Mouse (Mus musculus): Measurements from ENCODE around the gene Abhd12b. TPM values are rescaled to one million over a fixed set of nuclear protein-coding genes. Genes with fewer than 3 reads are reported as not detected.

Abhd12b gene
- polyA plus RNA-seq, 1 experiment from 2014 or later: not detected

DNA sequence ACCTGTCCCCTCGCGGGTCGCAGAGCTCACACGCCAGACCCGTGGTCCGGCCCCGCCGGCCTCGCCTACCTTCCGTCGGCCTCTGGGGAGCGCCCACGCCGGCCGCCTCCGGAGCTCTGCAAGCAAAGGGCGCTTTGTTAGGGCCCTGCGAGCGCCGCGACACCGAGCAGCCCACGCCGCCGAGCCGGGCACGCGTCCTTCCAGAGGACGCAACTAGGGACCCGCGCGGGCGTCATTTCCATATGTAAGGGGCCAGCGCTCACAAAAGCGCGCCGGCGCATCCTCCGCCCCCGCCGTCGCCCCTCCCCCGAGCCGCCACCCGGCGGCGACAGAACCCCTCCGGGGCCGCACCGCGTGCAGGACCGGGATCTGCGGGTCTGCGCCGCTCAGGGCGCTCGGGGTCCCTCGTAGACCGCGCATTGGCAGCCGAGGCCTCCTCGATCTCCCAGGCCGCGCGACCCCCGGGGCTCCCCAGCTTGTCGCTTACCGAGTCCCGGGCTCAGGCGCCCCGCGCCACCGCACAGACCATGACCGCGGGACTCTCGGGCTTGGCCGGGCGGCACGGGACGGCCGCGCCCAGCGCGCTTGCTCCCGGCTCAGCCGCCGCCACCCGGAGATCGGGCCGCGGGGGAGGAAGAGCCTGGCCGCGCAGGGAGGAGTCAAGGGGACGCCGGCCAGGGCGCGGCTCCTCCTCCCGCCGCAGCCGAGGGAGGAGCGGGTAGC is 42.4 kb upstream of the Abhd12b start:
- H3K36me3 ChIP-seq (ENCODE audit: control insufficient read depth, insufficient read depth, low read length): no peaks in the 10 kb centered on the region
- H3K4me3 ChIP-seq (ENCODE audit: low read length): peak overlapping the region; percentile 78
- peaks cover 13% of the 10 kb centered on the region for H3K4me1 ChIP-seq (ENCODE audit: control insufficient read depth, insufficient read depth, low read length)
- H3K27ac ChIP-seq (ENCODE audit: low read depth, low read length): peak overlapping the region; percentile 83
- peak; percentile 90 for ATAC-seq (ENCODE audit: low FRiP score, low TSS enrichment)
- peak overlapping the region; percentile 90 for H3K9ac ChIP-seq (ENCODE audit: low read depth, low read length)
- no peaks in the 10 kb centered on the region for H3K27me3 ChIP-seq (ENCODE audit: control insufficient read depth, insufficient read depth, low read length)
- under 1% methylated on average over 93 of the region's 101 CpGs for WGBS
- H3K4me2 ChIP-seq (replicated peaks; ENCODE audit: low read depth, low read length): peak overlapping the region; percentile 99
- H3K9me3 ChIP-seq (ENCODE audit: control insufficient read depth, low read length): no peaks in the 10 kb centered on the region

- Histone ChIP-seq H3K4me2 (replicated peaks; ENCODE audit: low read depth, low read length) (peak overlapping the region; percentile 99), H3K27me3 (ENCODE audit: control insufficient read depth, insufficient read depth, low read length) (no peaks in the 10 kb centered on the region), H3K27ac (ENCODE audit: low read depth, low read length) (peak overlapping the region; percentile 83; the same call in 1 of the 2 replicates), H3K36me3 (ENCODE audit: control insufficient read depth, insufficient read depth, low read length) (no peaks in the 10 kb centered on the region), H3K9ac (ENCODE audit: low read depth, low read length) (peak overlapping the region; percentile 90), H3K4me1 (ENCODE audit: control insufficient read depth, insufficient read depth, low read length) (peaks cover 11% of the 10 kb centered on the region), H3K4me3 (ENCODE audit: low read length) (peak overlapping the region; percentile 78), H3K9me3 (ENCODE audit: control insufficient read depth, low read length) (no peaks in the 10 kb centered on the region)
- ATAC-seq (ENCODE audit: low FRiP score, low TSS enrichment): 0 out of 2 replicates have a peak, but pooled peaks have one; percentile 6
- WGBS: 4% methylated on average over 16 of the region's 16 CpGs
These were observed 41.9 kb upstream of the Abhd12b start for GRCm38 (mm10) chr12:70112090-70112383.

GRCm38 (mm10) chr12:70113351-70113750 is 40.6 kb upstream of the Abhd12b start, which contains the start of gene Nin:
TSS of gene Nin (minus strand) at chr12:70113717.
- Histone ChIP-seq H3K27me3 (ENCODE audit: control insufficient read depth, insufficient read depth, low read length) (no peaks in the 10 kb centered on the region), H3K27ac (ENCODE audit: low read depth, low read length) (no peak within 1 kb of the TSS), H3K9ac (ENCODE audit: low read depth, low read length) (no peak within 1 kb of the TSS), H3K4me1 (ENCODE audit: control insufficient read depth, insufficient read depth, low read length) (peaks cover 11% of the 10 kb centered on the region), H3K4me3 (ENCODE audit: low read length) (no peak within 1 kb of the TSS; the same call in 1 of the 2 replicates), H3K9me3 (ENCODE audit: control insufficient read depth, low read length) (no peaks in the 10 kb centered on the region), H3K4me2 (replicated peaks; ENCODE audit: low read depth, low read length) (no peak within 1 kb of the TSS), H3K36me3 (ENCODE audit: control insufficient read depth, insufficient read depth, low read length) (no peaks in the 10 kb centered on the region)
- ATAC-seq (ENCODE audit: low FRiP score, low TSS enrichment): no peak
- WGBS: 66% methylated on average over 11 of the region's 11 CpGs

GRCm38 (mm10) chr12:70117146-70117545 is 36.8 kb upstream of the Abhd12b start:
- no peak overlapping the region for H3K27ac ChIP-seq (ENCODE audit: low read depth, low read length)
- H3K4me1 ChIP-seq (ENCODE audit: control insufficient read depth, insufficient read depth, low read length): no peaks in the 10 kb centered on the region
- no peaks in the 10 kb centered on the region for H3K36me3 ChIP-seq (ENCODE audit: control insufficient read depth, insufficient read depth, low read length)
- 84% methylated on average over 10 of the region's 10 CpGs for WGBS
- H3K9ac ChIP-seq (ENCODE audit: low read depth, low read length): no peak overlapping the region
- H3K27me3 ChIP-seq (ENCODE audit: control insufficient read depth, insufficient read depth, low read length): no peaks in the 10 kb centered on the region
- H3K9me3 ChIP-seq (ENCODE audit: control insufficient read depth, low read length): no peaks in the 10 kb centered on the region
- ATAC-seq (ENCODE audit: low FRiP score, low TSS enrichment): no peak
- H3K4me2 ChIP-seq (replicated peaks; ENCODE audit: low read depth, low read length): no peak overlapping the region
- H3K4me3 ChIP-seq (ENCODE audit: low read length): no peak overlapping the region

DNA sequence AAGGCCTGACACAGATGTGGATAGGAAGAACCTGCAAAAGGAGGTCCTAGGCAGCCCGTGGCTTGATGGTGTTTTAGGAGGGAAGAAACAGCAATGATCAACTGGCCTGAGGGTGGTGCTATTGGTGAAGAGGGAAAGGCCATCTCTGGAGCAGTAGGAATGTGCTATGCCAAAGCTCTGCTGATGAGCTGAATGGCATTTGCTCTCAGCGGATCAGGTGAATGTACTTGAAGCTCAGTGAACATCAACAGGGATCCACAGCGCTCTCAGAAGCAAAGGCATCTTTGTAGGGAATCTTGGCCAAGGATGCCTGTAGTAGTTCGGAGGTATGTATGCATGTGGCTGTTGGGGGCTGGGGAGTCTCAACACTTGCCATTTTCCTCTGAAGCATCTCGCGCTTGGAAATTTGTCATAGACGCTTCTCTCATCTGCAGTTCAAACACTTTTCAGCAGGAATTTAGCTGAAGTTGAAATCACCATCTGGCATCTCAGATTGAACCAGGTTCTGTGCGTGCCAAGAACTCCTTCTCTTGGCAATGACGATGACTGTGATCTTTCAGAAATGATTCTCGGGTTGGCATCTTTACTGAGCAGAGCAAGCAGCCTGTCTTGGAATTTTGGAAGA is 35.1 kb upstream of the Abhd12b start:
- ATAC-seq (ENCODE audit: low FRiP score, low TSS enrichment): no peak
- no peaks in the 10 kb centered on the region for H3K4me1 ChIP-seq (ENCODE audit: control insufficient read depth, insufficient read depth, low read length)
- 92% methylated on average over 10 of the region's 10 CpGs for WGBS

DNA sequence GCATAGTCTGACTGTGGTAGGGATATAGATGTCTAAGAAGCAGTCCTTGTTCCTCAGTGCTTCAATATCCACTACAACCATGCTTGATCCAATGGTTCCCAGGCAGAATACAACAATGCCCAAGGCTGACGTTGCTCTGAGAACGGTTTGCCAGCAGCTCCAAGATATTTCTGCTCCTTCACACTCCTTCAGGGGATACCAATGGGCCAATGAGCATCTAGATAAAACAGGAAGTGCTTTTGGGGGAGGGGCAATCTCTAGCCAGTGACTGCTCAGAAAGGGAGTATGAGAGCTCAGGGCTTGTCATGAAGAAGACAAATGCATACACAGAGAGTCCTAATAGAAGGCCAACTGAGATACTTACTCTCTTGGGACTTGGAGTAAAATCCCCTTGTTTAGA is 34.4 kb upstream of the Abhd12b start:
- WGBS: 65% methylated on average over 2 of the region's 2 CpGs
- no peak overlapping the region for H3K4me2 ChIP-seq (replicated peaks; ENCODE audit: low read depth, low read length)

More for the DNA sequence above, 35.1 kb upstream of the Abhd12b start:
- H3K36me3 ChIP-seq (ENCODE audit: control insufficient read depth, insufficient read depth, low read length): no peaks in the 10 kb centered on the region
- H3K9ac ChIP-seq (ENCODE audit: low read depth, low read length): no peak overlapping the region
- no peaks in the 10 kb centered on the region for H3K27me3 ChIP-seq (ENCODE audit: control insufficient read depth, insufficient read depth, low read length)
- no peak overlapping the region for H3K27ac ChIP-seq (ENCODE audit: low read depth, low read length)
- H3K4me2 ChIP-seq (replicated peaks; ENCODE audit: low read depth, low read length): no peak overlapping the region
- no peaks in the 10 kb centered on the region for H3K9me3 ChIP-seq (ENCODE audit: control insufficient read depth, low read length)
- no peak overlapping the region for H3K4me3 ChIP-seq (ENCODE audit: low read length)

GRCm38 (mm10) chr12:70126626-70127025 is 27.3 kb upstream of the Abhd12b start:
- Histone ChIP-seq H3K27ac (ENCODE audit: low read depth, low read length) (no peak overlapping the region), H3K9ac (ENCODE audit: low read depth, low read length) (no peak overlapping the region), H3K9me3 (ENCODE audit: control insufficient read depth, low read length) (no peaks in the 10 kb centered on the region), H3K27me3 (ENCODE audit: control insufficient read depth, insufficient read depth, low read length) (no peaks in the 10 kb centered on the region), H3K4me3 (ENCODE audit: low read length) (no peak overlapping the region), H3K36me3 (ENCODE audit: control insufficient read depth, insufficient read depth, low read length) (no peaks in the 10 kb centered on the region), H3K4me2 (replicated peaks; ENCODE audit: low read depth, low read length) (no peak overlapping the region), H3K4me1 (ENCODE audit: control insufficient read depth, insufficient read depth, low read length) (no peaks in the 10 kb centered on the region)
- 83% methylated on average over 4 of the region's 4 CpGs for WGBS
- no peak for ATAC-seq (ENCODE audit: low FRiP score, low TSS enrichment)

More for the DNA sequence above, 34.4 kb upstream of the Abhd12b start:
- H3K4me1 ChIP-seq (ENCODE audit: control insufficient read depth, insufficient read depth, low read length): no peaks in the 10 kb centered on the region
- no peak for ATAC-seq (ENCODE audit: low FRiP score, low TSS enrichment)
- no peak overlapping the region for H3K27ac ChIP-seq (ENCODE audit: low read depth, low read length)
- H3K4me3 ChIP-seq (ENCODE audit: low read length): no peak overlapping the region
- H3K36me3 ChIP-seq (ENCODE audit: control insufficient read depth, insufficient read depth, low read length): no peaks in the 10 kb centered on the region
- H3K27me3 ChIP-seq (ENCODE audit: control insufficient read depth, insufficient read depth, low read length): no peaks in the 10 kb centered on the region
- no peak overlapping the region for H3K9ac ChIP-seq (ENCODE audit: low read depth, low read length)
- no peaks in the 10 kb centered on the region for H3K9me3 ChIP-seq (ENCODE audit: control insufficient read depth, low read length)

- Histone ChIP-seq H3K27ac (ENCODE audit: low read depth, low read length) (no peak overlapping the region), H3K36me3 (ENCODE audit: control insufficient read depth, insufficient read depth, low read length) (no peaks in the 10 kb centered on the region), H3K9ac (ENCODE audit: low read depth, low read length) (no peak overlapping the region), H3K4me3 (ENCODE audit: low read length) (no peak overlapping the region), H3K4me1 (ENCODE audit: control insufficient read depth, insufficient read depth, low read length) (no peaks in the 10 kb centered on the region), H3K27me3 (ENCODE audit: control insufficient read depth, insufficient read depth, low read length) (no peaks in the 10 kb centered on the region), H3K4me2 (replicated peaks; ENCODE audit: low read depth, low read length) (no peak overlapping the region), H3K9me3 (ENCODE audit: control insufficient read depth, low read length) (no peaks in the 10 kb centered on the region)
- WGBS: 56% methylated on average over 5 of the region's 5 CpGs
- ATAC-seq (ENCODE audit: low FRiP score, low TSS enrichment): no peak
These were observed 24.8 kb upstream of the Abhd12b start for GRCm38 (mm10) chr12:70129105-70129504.

- H3K9ac ChIP-seq (ENCODE audit: low read depth, low read length): no peak overlapping the region
- H3K27ac ChIP-seq (ENCODE audit: low read depth, low read length): no peak overlapping the region
- peak overlapping the region; percentile 10; the same call in 1 of the 2 replicates for H3K4me3 ChIP-seq (ENCODE audit: low read length)
- H3K36me3 ChIP-seq (ENCODE audit: control insufficient read depth, insufficient read depth, low read length): no peaks in the 10 kb centered on the region
- WGBS: 49% methylated on average over 20 of the region's 20 CpGs
- no peaks in the 10 kb centered on the region for H3K9me3 ChIP-seq (ENCODE audit: control insufficient read depth, low read length)
- ATAC-seq (ENCODE audit: low FRiP score, low TSS enrichment): no peak
- H3K27me3 ChIP-seq (ENCODE audit: control insufficient read depth, insufficient read depth, low read length): no peaks in the 10 kb centered on the region
- 0 out of 2 replicates have a peak, but pooled peaks cover 5% of the 10 kb centered on the region for H3K4me1 ChIP-seq (ENCODE audit: control insufficient read depth, insufficient read depth, low read length)
- H3K4me2 ChIP-seq (replicated peaks; ENCODE audit: low read depth, low read length): peak overlapping the region; percentile 31; the same call in 1 of the 2 replicates
These were observed 22.8 kb upstream of the Abhd12b start for GRCm38 (mm10) chr12:70131042-70131675.
